In genomic region chr8:70897681-70898413, GRCm38 (mm10) we compare ENCODE assay signal across 7 mouse cellular contexts. TPM values are rescaled to one million over a fixed set of nuclear protein-coding genes. Genes with fewer than 3 reads are reported as not detected.
DNase-seq lines count a peak whose midpoint lies in the region; ATAC-seq and TF ChIP-seq lines count a peak whose summit lies in the region.

No protein-coding gene starts in this region.

- WGBS in embryonic facial prominence, embryonic 11.5 days: under 1% methylated on average over 20 of the region's 20 CpGs
- WGBS in heart, adult 2 months: under 1% methylated on average over 20 of the region's 20 CpGs
- WGBS in kidney, adult 2 months: under 1% methylated on average over 20 of the region's 20 CpGs
- under 1% methylated on average over 20 of the region's 20 CpGs for WGBS in limb, embryonic 11.5 days
- WGBS in midbrain, embryonic 13.5 days: under 1% methylated on average over 20 of the region's 20 CpGs
- WGBS in spleen, adult 2 months: under 1% methylated on average over 20 of the region's 20 CpGs

- H3K36me3 ChIP-seq in embryonic facial prominence, embryonic 11.5 days (replicated peaks; ENCODE audit: control insufficient read depth, insufficient read depth, low read depth, low read length): peaks cover 9% of the 10 kb centered on the region
- H3K36me3 ChIP-seq in heart, adult 2 months (ENCODE audit: control insufficient read depth, insufficient read depth, low read length): peaks cover 2% of the 10 kb centered on the region; the same call in 1 of the 2 replicates
- no peaks in the 10 kb centered on the region for H3K36me3 ChIP-seq in kidney, adult 2 months (ENCODE audit: control insufficient read depth, insufficient read depth, low read length)
- H3K36me3 ChIP-seq in limb, embryonic 11.5 days (ENCODE audit: control insufficient read depth, insufficient read depth, low read length): peaks cover 12% of the 10 kb centered on the region
- H3K36me3 ChIP-seq in midbrain, embryonic 13.5 days: peaks cover 30% of the 10 kb centered on the region
- H3K36me3 ChIP-seq in spleen, adult 2 months (ENCODE audit: control insufficient read depth, insufficient read depth, low read length): peaks cover 22% of the 10 kb centered on the region

- peak overlapping the region; percentile 77 for H3K4me3 ChIP-seq in embryonic facial prominence, embryonic 11.5 days (ENCODE audit: low read depth, low read length)
- H3K4me3 ChIP-seq in heart, adult 2 months: peak overlapping the region; percentile 88
- H3K4me3 ChIP-seq in kidney, adult 2 months (ENCODE audit: insufficient read depth, low read depth, low read length): peak overlapping the region; percentile 69
- peak overlapping the region; percentile 79 for H3K4me3 ChIP-seq in limb, embryonic 11.5 days (ENCODE audit: low read depth, low read length)
- peak overlapping the region; percentile 85 for H3K4me3 ChIP-seq in midbrain, embryonic 13.5 days (replicated peaks)
- peak overlapping the region; percentile 62 for H3K4me3 ChIP-seq in spleen, adult 2 months (ENCODE audit: extremely low read depth, insufficient read depth, insufficient read length)

- DNase-seq in adrenal gland, postnatal 25 days: peak; percentile 85
- peak; percentile 92 for DNase-seq in embryonic facial prominence, embryonic 11.5 days (ENCODE audit: low spot score)
- DNase-seq in heart, adult 2 months: peak; percentile 85 to 90
- DNase-seq in kidney, adult 2 months: peak; percentile 88
- peak; percentile 92 for DNase-seq in limb, embryonic 11.5 days (ENCODE audit: low spot score)
- peak; percentile 66 to 87 for DNase-seq in spleen, adult 2 months (ENCODE audit: low read depth in 1 of 2, low spot score in 2 of 2)

- intact Hi-C loops in heart, adult 2 months (cut with DNase I): loop anchor here (1.0 to 5.0 kb wide), 5 partner anchors 23 to 374 kb away; partner anchors contain the start of genes Ccdc124, Haus8 and Myo9b

- peak overlapping the region; percentile 74 for H3K9ac ChIP-seq in embryonic facial prominence, embryonic 11.5 days (replicated peaks; ENCODE audit: low read length)
- H3K9ac ChIP-seq in heart, adult 2 months (ENCODE audit: low read depth, low read length): peak overlapping the region; percentile 68
- peak overlapping the region; percentile 73 for H3K9ac ChIP-seq in limb, embryonic 11.5 days (ENCODE audit: low read length)
- peak overlapping the region; percentile 70 for H3K9ac ChIP-seq in midbrain, embryonic 13.5 days (replicated peaks)

- peaks cover 8% of the 10 kb centered on the region for H3K27me3 ChIP-seq in embryonic facial prominence, embryonic 11.5 days (ENCODE audit: control insufficient read depth, insufficient read depth, low read length)
- H3K27me3 ChIP-seq in heart, adult 2 months (ENCODE audit: control insufficient read depth, insufficient read depth, low read length): no peaks in the 10 kb centered on the region; the same call in 1 of the 2 replicates
- H3K27me3 ChIP-seq in kidney, adult 2 months (replicated peaks; ENCODE audit: control insufficient read depth, insufficient read depth, low read length): no peaks in the 10 kb centered on the region
- peaks cover 9% of the 10 kb centered on the region for H3K27me3 ChIP-seq in limb, embryonic 11.5 days (ENCODE audit: control insufficient read depth, insufficient read depth, low read length)
- peaks cover 33% of the 10 kb centered on the region for H3K27me3 ChIP-seq in midbrain, embryonic 13.5 days
- H3K27me3 ChIP-seq in spleen, adult 2 months (ENCODE audit: control insufficient read depth, insufficient read depth, low read length): peaks cover 1% of the 10 kb centered on the region; the same call in 1 of the 2 replicates

- peak; percentile 77; the same call in 1 of the 2 replicates for TF ChIP-seq EP300 in heart, adult 2 months (IDR thresholded peaks at IDR 0.05; ENCODE audit: insufficient read depth, low read depth, low read length)

- no peaks in the 10 kb centered on the region for H3K9me3 ChIP-seq in embryonic facial prominence, embryonic 11.5 days (replicated peaks; ENCODE audit: control insufficient read depth, low read length)
- no peaks in the 10 kb centered on the region for H3K9me3 ChIP-seq in limb, embryonic 11.5 days (ENCODE audit: control insufficient read depth, low read length)
- H3K9me3 ChIP-seq in midbrain, embryonic 13.5 days: no peaks in the 10 kb centered on the region

- peaks cover 5% of the 10 kb centered on the region for H3K79me2 ChIP-seq in heart, adult 2 months (replicated peaks; ENCODE audit: control insufficient read depth, insufficient read depth, low read length)

- ATAC-seq in embryonic facial prominence, embryonic 11.5 days (replicated peaks; ENCODE audit: insufficient number of reproducible peaks, low FRiP score, low TSS enrichment, low read depth): peak; percentile 24
- peak; percentile 36 for ATAC-seq in limb, embryonic 11.5 days (ENCODE audit: insufficient number of reproducible peaks, low FRiP score, low TSS enrichment, low read depth)
- ATAC-seq in midbrain, embryonic 13.5 days: peak; percentile 53

- TF ChIP-seq CTCF in heart, adult 2 months (IDR thresholded peaks at IDR 0.05): peak; percentile 79
- peak; percentile 97 for TF ChIP-seq CTCF in kidney, adult 2 months (conservative IDR thresholded peaks at IDR 0.05; ENCODE audit: insufficient read depth, insufficient read length, low read depth, low read length)
- TF ChIP-seq CTCF in spleen, adult 2 months (IDR thresholded peaks at IDR 0.05; ENCODE audit: extremely low read depth, insufficient read depth, insufficient read length, insufficient replicate concordance): peak; percentile 95

- no peaks in the 10 kb centered on the region; the same call in none of the 2 replicates for H3K4me1 ChIP-seq in embryonic facial prominence, embryonic 11.5 days (ENCODE audit: control insufficient read depth, insufficient read depth, low read length)
- peaks cover 6% of the 10 kb centered on the region for H3K4me1 ChIP-seq in heart, adult 2 months (ENCODE audit: control insufficient read depth, insufficient read depth, low read length)
- H3K4me1 ChIP-seq in kidney, adult 2 months (ENCODE audit: control insufficient read depth, insufficient read depth, low read length): no peaks in the 10 kb centered on the region; the same call in 1 of the 2 replicates
- 0 out of 2 replicates have a peak, but pooled peaks cover 3% of the 10 kb centered on the region for H3K4me1 ChIP-seq in limb, embryonic 11.5 days (ENCODE audit: control insufficient read depth, insufficient read depth, low read length)
- H3K4me1 ChIP-seq in midbrain, embryonic 13.5 days (replicated peaks): peaks cover 23% of the 10 kb centered on the region
- peaks cover 16% of the 10 kb centered on the region; the same call in 1 of the 2 replicates for H3K4me1 ChIP-seq in spleen, adult 2 months (ENCODE audit: control insufficient read depth, insufficient read depth, insufficient read length)

- peak overlapping the region; percentile 72 for H3K4me2 ChIP-seq in embryonic facial prominence, embryonic 11.5 days (ENCODE audit: low read depth, low read length)
- peak overlapping the region; percentile 87 for H3K4me2 ChIP-seq in limb, embryonic 11.5 days (ENCODE audit: low read depth, severe bottlenecking)
- H3K4me2 ChIP-seq in midbrain, embryonic 13.5 days (replicated peaks): peak overlapping the region; percentile 68

- peak overlapping the region; percentile 7 for H3K27ac ChIP-seq in embryonic facial prominence, embryonic 11.5 days (replicated peaks; ENCODE audit: low read depth, low read length)
- peak overlapping the region; percentile 86 for H3K27ac ChIP-seq in heart, adult 2 months
- peak overlapping the region; percentile 64 for H3K27ac ChIP-seq in kidney, adult 2 months (ENCODE audit: insufficient read depth, low read depth, low read length)
- H3K27ac ChIP-seq in limb, embryonic 11.5 days (replicated peaks; ENCODE audit: low read depth, low read length): peak overlapping the region; percentile 49
- H3K27ac ChIP-seq in midbrain, embryonic 13.5 days: peak overlapping the region; percentile 67
- H3K27ac ChIP-seq in spleen, adult 2 months (ENCODE audit: insufficient read depth, low read length): peak overlapping the region; percentile 65

- no peak; the same call in 1 of the 2 replicates for TF ChIP-seq POLR2A in heart, adult 2 months (IDR thresholded peaks at IDR 0.05; ENCODE audit: insufficient read depth, low read depth, low read length)
- TF ChIP-seq POLR2A in kidney, adult 2 months (IDR thresholded peaks at IDR 0.05; ENCODE audit: low read depth, low read length): no peak
- no peak for TF ChIP-seq POLR2A in spleen, adult 2 months (IDR thresholded peaks at IDR 0.05; ENCODE audit: low read depth, low read length)

RNA-seq across cellular contexts. Expression of gene Rpl18a, which starts 0.6 kb away (rescaled TPM):
- total RNA-seq in adrenal gland, postnatal 25 days (2021): 1,315 and 1,410 TPM in 2 replicates
- 3,270 and 3,568 TPM in 2 replicates for polyA plus RNA-seq in embryonic facial prominence, embryonic 11.5 days (2014; fragmentation: Nextera tagmentation; extraction: Ambion mirVana)
- total RNA-seq in heart, adult 2 months (2021): 1,000 to 10,000 TPM in 1 of 2 experiments, 100 to 1,000 TPM in 1; 909 to 1,075 TPM
- polyA plus RNA-seq in heart, adult 2 months (2012; rRNA removed): 1,802 and 2,387 TPM in 2 replicates
- 3,589 and 3,709 TPM in 2 replicates for polyA plus RNA-seq in kidney, adult 2 months (2012; rRNA removed)
- polyA plus RNA-seq in limb, embryonic 11.5 days (2014; fragmentation: Nextera tagmentation; extraction: Ambion mirVana): 3,769 and 3,846 TPM in 2 replicates
- polyA plus RNA-seq in midbrain, embryonic 13.5 days (2015; fragmentation: Nextera tagmentation; extraction: Ambion mirVana): 2,682 and 2,717 TPM in 2 replicates
- 7,043 and 8,184 TPM in 2 replicates for polyA plus RNA-seq in spleen, adult 2 months (2012; rRNA removed)

RNA-seq across cellular contexts. Expression of gene Slc5a5, which starts 5.3 kb away (rescaled TPM):
- total RNA-seq in adrenal gland, postnatal 25 days (2021): 0.09 TPM in 1 of 2 replicates, not detected in the other
- polyA plus RNA-seq in embryonic facial prominence, embryonic 11.5 days (2014; fragmentation: Nextera tagmentation; extraction: Ambion mirVana): 0.27 and 0.43 TPM in 2 replicates
- not detected for total RNA-seq in heart, adult 2 months (2021)
- polyA plus RNA-seq in heart, adult 2 months (2012; rRNA removed): 0.18 TPM in 2 replicates
- 0.19 and 0.31 TPM in 2 replicates for polyA plus RNA-seq in kidney, adult 2 months (2012; rRNA removed)
- 0.09 and 0.34 TPM in 2 replicates for polyA plus RNA-seq in limb, embryonic 11.5 days (2014; fragmentation: Nextera tagmentation; extraction: Ambion mirVana)
- polyA plus RNA-seq in midbrain, embryonic 13.5 days (2015; fragmentation: Nextera tagmentation; extraction: Ambion mirVana): 0.67 and 0.73 TPM in 2 replicates
- 1.0 and 1.1 TPM in 2 replicates for polyA plus RNA-seq in spleen, adult 2 months (2012; rRNA removed)

RNA-seq across cellular contexts. Expression of gene Map1s, which starts 7.9 kb away (rescaled TPM):
- total RNA-seq in adrenal gland, postnatal 25 days (2021): 26.3 and 42.6 TPM in 2 replicates
- polyA plus RNA-seq in embryonic facial prominence, embryonic 11.5 days (2014; fragmentation: Nextera tagmentation; extraction: Ambion mirVana): 24.9 and 32.5 TPM in 2 replicates
- total RNA-seq in heart, adult 2 months (2021): 10 to 100 TPM; 17.8 to 21.3 TPM
- 12.0 and 20.2 TPM in 2 replicates for polyA plus RNA-seq in heart, adult 2 months (2012; rRNA removed)
- polyA plus RNA-seq in kidney, adult 2 months (2012; rRNA removed): 18.4 and 24.4 TPM in 2 replicates
- polyA plus RNA-seq in limb, embryonic 11.5 days (2014; fragmentation: Nextera tagmentation; extraction: Ambion mirVana): 42.3 and 44.8 TPM in 2 replicates
- polyA plus RNA-seq in midbrain, embryonic 13.5 days (2015; fragmentation: Nextera tagmentation; extraction: Ambion mirVana): 61.0 and 62.5 TPM in 2 replicates
- polyA plus RNA-seq in spleen, adult 2 months (2012; rRNA removed): 62.2 and 95.7 TPM in 2 replicates

RNA-seq across cellular contexts. Expression of gene Ccdc124, which starts 24.1 kb away (rescaled TPM):
- 54.6 and 57.5 TPM in 2 replicates for total RNA-seq in adrenal gland, postnatal 25 days (2021)
- 149 and 150 TPM in 2 replicates for polyA plus RNA-seq in embryonic facial prominence, embryonic 11.5 days (2014; fragmentation: Nextera tagmentation; extraction: Ambion mirVana)
- 10 to 100 TPM; 44.6 to 49.1 TPM for total RNA-seq in heart, adult 2 months (2021)
- polyA plus RNA-seq in heart, adult 2 months (2012; rRNA removed): 26.8 and 40.7 TPM in 2 replicates
- polyA plus RNA-seq in kidney, adult 2 months (2012; rRNA removed): 48.9 and 49.2 TPM in 2 replicates
- 154 and 161 TPM in 2 replicates for polyA plus RNA-seq in limb, embryonic 11.5 days (2014; fragmentation: Nextera tagmentation; extraction: Ambion mirVana)
- 160 TPM in 2 replicates for polyA plus RNA-seq in midbrain, embryonic 13.5 days (2015; fragmentation: Nextera tagmentation; extraction: Ambion mirVana)
- polyA plus RNA-seq in spleen, adult 2 months (2012; rRNA removed): 26.5 and 34.9 TPM in 2 replicates

RNA-seq across cellular contexts. Expression of gene Kcnn1, which starts 34.8 kb away (rescaled TPM):
- total RNA-seq in adrenal gland, postnatal 25 days (2021): 2.2 and 3.3 TPM in 2 replicates
- polyA plus RNA-seq in embryonic facial prominence, embryonic 11.5 days (2014; fragmentation: Nextera tagmentation; extraction: Ambion mirVana): 2.9 and 4.0 TPM in 2 replicates
- 10 to 100 TPM; 12.6 to 14.7 TPM for total RNA-seq in heart, adult 2 months (2021)
- polyA plus RNA-seq in heart, adult 2 months (2012; rRNA removed): 21.5 and 29.0 TPM in 2 replicates
- polyA plus RNA-seq in kidney, adult 2 months (2012; rRNA removed): 9.4 and 11.0 TPM in 2 replicates
- 3.8 and 3.9 TPM in 2 replicates for polyA plus RNA-seq in limb, embryonic 11.5 days (2014; fragmentation: Nextera tagmentation; extraction: Ambion mirVana)
- polyA plus RNA-seq in midbrain, embryonic 13.5 days (2015; fragmentation: Nextera tagmentation; extraction: Ambion mirVana): 19.6 and 26.9 TPM in 2 replicates
- polyA plus RNA-seq in spleen, adult 2 months (2012; rRNA removed): 0.65 and 1.1 TPM in 2 replicates

Comparison
In these comparisons a context has a peak if more than half of its experiments do, and no peak if none do; other contexts are left out.
1. Peak in every context shown above with its lines: DNase-seq, ATAC-seq, H3K4me3 ChIP-seq and H3K27ac ChIP-seq.
2. H3K27ac ChIP-seq: peak in every context shown above with its lines; median percentile 86 in heart, adult 2 months; 67 in midbrain, embryonic 13.5 days; 65 in spleen, adult 2 months; 64 in kidney, adult 2 months; 49 in limb, embryonic 11.5 days; 7 in embryonic facial prominence, embryonic 11.5 days.